Mouse (Mus musculus) spleen, adult 2 months (tissue): ENCODE measurements around the gene Bbs5.

Experiments used
- CTCF ChIP-seq: fragments of 200-500 bp; IDR thresholded peaks from 2 replicates; pipeline ENCODE4 v1.5.1; 2011; ENCODE audit warnings: mild to moderate bottlenecking, inconsistent platforms; ENCODE audit not compliant: insufficient read depth, insufficient read length, insufficient replicate concordance; ENCODE audit errors: extremely low read depth
- POLR2A ChIP-seq: fragments of 200-500 bp; IDR thresholded peaks from 2 replicates; pipeline ENCODE4 v1.6.1; 2011; ENCODE audit warnings: low read depth, low read length, inconsistent platforms

GRCm38 (mm10) chr2:69679990-69680389 is 33.0 kb downstream of the Bbs5 start:
- no peak for TF ChIP-seq POLR2A
- no peak for TF ChIP-seq CTCF
